Mouse (Mus musculus): Measurements from ENCODE around the gene Rab36.

The Rab36 gene

DNA sequence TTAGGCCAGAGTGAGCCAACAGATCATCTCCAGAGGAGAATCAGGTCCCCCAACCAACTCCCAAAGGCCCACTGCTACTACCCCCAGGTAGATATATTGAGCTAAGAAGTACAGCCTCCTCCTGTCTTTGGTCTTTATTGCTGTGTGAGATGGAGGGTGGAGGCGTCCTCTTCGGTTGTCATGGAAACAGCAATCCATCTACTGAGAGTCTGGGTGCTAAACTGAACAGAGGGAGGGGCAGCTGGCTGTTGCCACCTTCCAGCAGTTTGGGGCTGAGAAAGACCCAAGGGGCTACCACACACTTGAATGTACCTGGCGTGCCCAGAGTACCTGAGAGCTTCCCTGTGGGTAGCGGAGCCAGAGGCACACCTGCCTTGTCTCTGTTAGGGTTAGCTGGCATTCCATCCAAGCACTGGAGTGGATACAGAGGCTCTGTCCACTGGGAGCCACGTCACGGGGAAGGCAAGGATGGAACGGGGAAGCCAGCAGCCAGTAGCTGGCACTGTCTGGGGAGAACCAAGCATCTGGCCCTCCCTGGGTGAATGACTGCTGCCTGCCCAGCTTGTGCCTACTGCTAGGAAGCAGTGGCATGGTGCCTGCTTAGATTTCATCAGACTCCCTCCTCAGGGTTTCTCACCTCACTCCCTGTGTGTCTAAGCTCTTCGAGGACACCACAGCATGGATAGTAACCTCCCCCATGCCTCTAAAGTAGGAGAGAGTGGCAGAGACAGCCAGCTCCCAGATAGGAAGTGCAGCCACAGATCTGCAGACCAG lies 29.8 kb upstream of the Rab36 start:
- Histone ChIP-seq H3K36me3 (ENCODE audit: insufficient read depth, low read length) (no peaks in the 10 kb centered on the region), H3K4me1 (replicated peaks; ENCODE audit: low read depth, low read length) (peaks cover 16% of the 10 kb centered on the region), H3K4me3 (replicated peaks; ENCODE audit: low read length) (no peak overlapping the region), H3K9me3 (ENCODE audit: low read length) (no peaks in the 10 kb centered on the region), H3K27me3 (ENCODE audit: insufficient read depth, low read length) (peaks cover 10% of the 10 kb centered on the region)
- no peak for TF ChIP-seq CTCF (conservative IDR thresholded peaks at IDR 0.05; ENCODE audit: low read length)
- no peak for TF ChIP-seq NANOG (IDR thresholded peaks at IDR 0.05; ENCODE audit: borderline replicate concordance, low read length)
- no peak for TF ChIP-seq POU5F1 (IDR thresholded peaks at IDR 0.05; ENCODE audit: borderline replicate concordance, low read length)

GRCm38 (mm10) chr10:75010704-75011103 lies 26.2 kb upstream of the Rab36 start:
- Histone ChIP-seq H3K27me3 (ENCODE audit: insufficient read depth, low read length) (peaks cover 26% of the 10 kb centered on the region), H3K9me3 (ENCODE audit: low read length) (no peaks in the 10 kb centered on the region), H3K4me1 (replicated peaks; ENCODE audit: low read depth, low read length) (peaks cover 14% of the 10 kb centered on the region; the same call in 1 of the 2 replicates), H3K36me3 (ENCODE audit: insufficient read depth, low read length) (no peaks in the 10 kb centered on the region), H3K4me3 (replicated peaks; ENCODE audit: low read length) (no peak overlapping the region)
- TF ChIP-seq POU5F1 (IDR thresholded peaks at IDR 0.05; ENCODE audit: borderline replicate concordance, low read length) = no peak
- no peak for TF ChIP-seq CTCF (conservative IDR thresholded peaks at IDR 0.05; ENCODE audit: low read length)
- no peak for TF ChIP-seq NANOG (IDR thresholded peaks at IDR 0.05; ENCODE audit: borderline replicate concordance, low read length)

- Histone ChIP-seq H3K27me3 (ENCODE audit: insufficient read depth, low read length) (peaks cover 33% of the 10 kb centered on the region), H3K4me1 (replicated peaks; ENCODE audit: low read depth, low read length) (0 out of 2 replicates have a peak, but pooled peaks cover 3% of the 10 kb centered on the region), H3K36me3 (ENCODE audit: insufficient read depth, low read length) (no peaks in the 10 kb centered on the region), H3K9me3 (ENCODE audit: low read length) (no peaks in the 10 kb centered on the region), H3K4me3 (replicated peaks; ENCODE audit: low read length) (no peak overlapping the region)
- no peak for TF ChIP-seq NANOG (IDR thresholded peaks at IDR 0.05; ENCODE audit: borderline replicate concordance, low read length)
- TF ChIP-seq CTCF (conservative IDR thresholded peaks at IDR 0.05; ENCODE audit: low read length) = no peak
- no peak for TF ChIP-seq POU5F1 (IDR thresholded peaks at IDR 0.05; ENCODE audit: borderline replicate concordance, low read length)
These were observed 21.4 kb upstream of the Rab36 start for GRCm38 (mm10) chr10:75015465-75015864.

DNA sequence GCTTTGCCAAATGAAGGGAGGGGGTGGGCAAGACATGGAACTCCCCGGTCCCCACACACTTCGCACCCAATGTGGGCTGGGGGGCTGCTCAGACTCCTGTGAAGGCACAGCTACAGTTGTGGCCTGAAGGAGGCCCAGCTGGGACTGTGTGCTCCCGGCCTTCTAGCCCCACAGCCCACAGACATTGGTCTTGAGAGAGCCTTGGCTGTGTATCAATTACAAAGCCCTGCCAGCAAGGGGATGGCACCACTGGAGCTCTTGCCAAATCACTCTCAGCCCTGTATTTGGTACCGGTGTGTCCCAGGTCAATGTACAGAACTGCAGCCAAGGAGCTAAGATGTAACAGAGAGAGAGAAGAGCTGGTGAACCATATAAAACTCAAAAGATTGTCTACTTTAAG lies 20.4 kb upstream of the Rab36 start:
- TF ChIP-seq CTCF (conservative IDR thresholded peaks at IDR 0.05; ENCODE audit: low read length) = no peak
- TF ChIP-seq POU5F1 (IDR thresholded peaks at IDR 0.05; ENCODE audit: borderline replicate concordance, low read length) = no peak
- no peak for TF ChIP-seq NANOG (IDR thresholded peaks at IDR 0.05; ENCODE audit: borderline replicate concordance, low read length)
- peaks cover 28% of the 10 kb centered on the region for H3K27me3 ChIP-seq (ENCODE audit: insufficient read depth, low read length)
- H3K36me3 ChIP-seq (ENCODE audit: insufficient read depth, low read length) = no peaks in the 10 kb centered on the region
- no peaks in the 10 kb centered on the region for H3K9me3 ChIP-seq (ENCODE audit: low read length)
- H3K4me1 ChIP-seq (replicated peaks; ENCODE audit: low read depth, low read length) = peaks cover 3% of the 10 kb centered on the region; the same call in 1 of the 2 replicates
- H3K4me3 ChIP-seq (replicated peaks; ENCODE audit: low read length) = no peak overlapping the region

DNA sequence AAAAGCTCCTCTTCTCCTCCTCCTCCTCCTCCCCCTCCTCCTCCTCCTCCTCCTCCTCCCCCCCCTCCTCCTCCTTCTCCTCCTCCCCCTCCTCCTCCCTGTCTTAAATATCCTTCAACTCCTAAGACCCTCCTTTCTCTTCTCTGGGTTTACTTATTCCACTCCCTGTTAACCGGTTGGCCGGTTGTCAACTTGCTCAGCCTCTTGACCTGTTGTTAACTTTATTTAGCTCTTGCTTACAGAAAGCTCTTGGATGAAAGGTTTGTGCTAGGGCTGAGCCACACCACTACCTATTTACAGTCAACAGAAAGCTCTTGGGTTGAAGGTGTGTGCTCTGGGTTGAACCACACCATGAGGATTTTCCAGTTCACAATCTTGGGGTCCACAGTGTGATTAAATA lies 16.6 kb upstream of the Rab36 start:
- Histone ChIP-seq H3K36me3 (ENCODE audit: insufficient read depth, low read length) (no peaks in the 10 kb centered on the region), H3K9me3 (ENCODE audit: low read length) (no peaks in the 10 kb centered on the region), H3K4me1 (replicated peaks; ENCODE audit: low read depth, low read length) (peaks cover 4% of the 10 kb centered on the region; the same call in 1 of the 2 replicates), H3K4me3 (replicated peaks; ENCODE audit: low read length) (no peak overlapping the region), H3K27me3 (ENCODE audit: insufficient read depth, low read length) (peaks cover 12% of the 10 kb centered on the region; the same call in 1 of the 2 replicates)
- TF ChIP-seq NANOG (IDR thresholded peaks at IDR 0.05; ENCODE audit: borderline replicate concordance, low read length) (no peak), POU5F1 (IDR thresholded peaks at IDR 0.05; ENCODE audit: borderline replicate concordance, low read length) (no peak), CTCF (conservative IDR thresholded peaks at IDR 0.05; ENCODE audit: low read length) (no peak)

- H3K36me3 ChIP-seq (ENCODE audit: insufficient read depth, low read length) = no peaks in the 10 kb centered on the region
- TF ChIP-seq POU5F1 (IDR thresholded peaks at IDR 0.05; ENCODE audit: borderline replicate concordance, low read length) = no peak
- TF ChIP-seq CTCF (conservative IDR thresholded peaks at IDR 0.05; ENCODE audit: low read length) = peak; percentile 77
- TF ChIP-seq NANOG (IDR thresholded peaks at IDR 0.05; ENCODE audit: borderline replicate concordance, low read length) = no peak
- H3K4me3 ChIP-seq (replicated peaks; ENCODE audit: low read length) = no peak overlapping the region
- H3K4me1 ChIP-seq (replicated peaks; ENCODE audit: low read depth, low read length) = peaks cover 4% of the 10 kb centered on the region; the same call in 1 of the 2 replicates
- no peaks in the 10 kb centered on the region for H3K9me3 ChIP-seq (ENCODE audit: low read length)
- peaks cover 12% of the 10 kb centered on the region; the same call in 1 of the 2 replicates for H3K27me3 ChIP-seq (ENCODE audit: insufficient read depth, low read length)
These were observed 15.7 kb upstream of the Rab36 start for GRCm38 (mm10) chr10:75021138-75021537.

DNA sequence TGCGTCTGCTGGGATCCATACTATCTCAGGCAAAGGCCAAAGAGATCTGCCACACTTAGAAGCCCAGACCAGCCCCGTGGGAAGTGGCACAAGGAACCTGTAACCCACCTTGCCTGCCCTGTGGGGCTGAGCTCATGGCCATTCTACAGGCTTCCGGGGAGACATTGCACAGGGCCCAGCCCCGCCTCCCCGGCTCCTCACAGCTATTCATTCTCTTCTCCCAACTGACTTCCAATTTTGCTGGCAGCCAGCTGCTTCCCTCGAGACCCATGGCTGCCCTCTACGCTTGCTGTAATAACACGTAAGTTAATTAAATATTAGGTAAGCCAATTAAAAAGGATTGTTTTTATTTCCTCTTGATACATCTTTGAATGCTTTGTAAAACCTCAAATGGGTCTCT lies 10.4 kb upstream of the Rab36 start:
- H3K9me3 ChIP-seq (ENCODE audit: low read length) = no peaks in the 10 kb centered on the region
- H3K4me1 ChIP-seq (replicated peaks; ENCODE audit: low read depth, low read length) = peaks cover 9% of the 10 kb centered on the region
- no peaks in the 10 kb centered on the region for H3K36me3 ChIP-seq (ENCODE audit: insufficient read depth, low read length)
- H3K27me3 ChIP-seq (ENCODE audit: insufficient read depth, low read length) = peaks cover 28% of the 10 kb centered on the region
- TF ChIP-seq CTCF (conservative IDR thresholded peaks at IDR 0.05; ENCODE audit: low read length) = no peak
- TF ChIP-seq NANOG (IDR thresholded peaks at IDR 0.05; ENCODE audit: borderline replicate concordance, low read length) = no peak
- no peak for TF ChIP-seq POU5F1 (IDR thresholded peaks at IDR 0.05; ENCODE audit: borderline replicate concordance, low read length)
- no peak overlapping the region for H3K4me3 ChIP-seq (replicated peaks; ENCODE audit: low read length)

GRCm38 (mm10) chr10:75028743-75029142 lies 8.1 kb upstream of the Rab36 start:
- Histone ChIP-seq H3K36me3 (ENCODE audit: insufficient read depth, low read length) (no peaks in the 10 kb centered on the region), H3K4me1 (replicated peaks; ENCODE audit: low read depth, low read length) (peaks cover 14% of the 10 kb centered on the region), H3K27me3 (ENCODE audit: insufficient read depth, low read length) (peaks cover 24% of the 10 kb centered on the region), H3K9me3 (ENCODE audit: low read length) (no peaks in the 10 kb centered on the region), H3K4me3 (replicated peaks; ENCODE audit: low read length) (no peak overlapping the region)
- no peak for TF ChIP-seq CTCF (conservative IDR thresholded peaks at IDR 0.05; ENCODE audit: low read length)

DNA sequence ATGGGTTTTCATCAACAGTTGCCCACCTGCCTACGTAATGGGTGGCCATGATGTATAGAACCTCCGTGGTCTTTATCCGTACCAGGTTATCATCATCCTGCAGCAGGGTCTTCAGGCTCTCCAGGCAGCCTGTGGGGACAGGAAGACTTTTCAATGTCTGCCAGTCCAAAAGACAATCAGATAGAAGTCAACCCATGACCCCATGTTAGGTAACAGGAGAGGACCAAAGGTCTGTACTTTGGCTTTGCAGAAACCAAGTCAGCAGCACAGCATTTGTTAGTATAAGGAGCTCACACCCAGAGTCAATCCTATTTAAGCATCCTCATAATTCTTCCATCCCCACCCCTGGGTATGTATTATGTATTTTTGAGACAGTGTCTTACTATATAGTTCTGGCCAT lies 7.2 kb upstream of the Rab36 start:
- no peaks in the 10 kb centered on the region for H3K36me3 ChIP-seq (ENCODE audit: insufficient read depth, low read length)
- H3K9me3 ChIP-seq (ENCODE audit: low read length) = no peaks in the 10 kb centered on the region
- H3K4me1 ChIP-seq (replicated peaks; ENCODE audit: low read depth, low read length) = peaks cover 16% of the 10 kb centered on the region
- H3K4me3 ChIP-seq (replicated peaks; ENCODE audit: low read length) = no peak overlapping the region
- TF ChIP-seq CTCF (conservative IDR thresholded peaks at IDR 0.05; ENCODE audit: low read length) (no peak), POU5F1 (IDR thresholded peaks at IDR 0.05; ENCODE audit: borderline replicate concordance, low read length) (no peak)
- peaks cover 24% of the 10 kb centered on the region for H3K27me3 ChIP-seq (ENCODE audit: insufficient read depth, low read length)

Data from E14TG2a.4 (cell line).